Mouse (Mus musculus) liver, embryonic 14.5 days (tissue): ENCODE data around the gene Nrxn2. TPM values are rescaled to one million over a fixed set of nuclear protein-coding genes. Genes with fewer than 3 reads are reported as not detected.

ENCODE experiments used
- ATAC-seq: fragments of 200-750 bp; cut with Nextera tagmentation; 2 replicates; pipeline ENCODE4 v1.8.0; 2017; ENCODE audit warnings: moderate number of reproducible peaks, mild to moderate bottlenecking, moderate library complexity; ENCODE audit not compliant: insufficient read depth
- DNase-seq, 3 experiments: peaks; one replicate each; pipeline ENCODE4 v3.0.0-alpha.2; 2012 to 2013; ENCODE audit warnings: low read depth in 3 of 3, low spot score in 3 of 3
- H3K27ac ChIP-seq: fragments of 300-500 bp; sonication (generic); 2 replicates; pipeline ENCODE4 v1.5.1; 2014; ENCODE audit warnings: moderate library complexity, mild to moderate bottlenecking, control low read depth, inconsistent platforms
- H3K27me3 ChIP-seq: fragments of 300-500 bp; sonication (generic); 2 replicates; pipeline ENCODE4 v1.6.1; 2014; ENCODE audit warnings: mild to moderate bottlenecking, low read length, moderate library complexity; ENCODE audit not compliant: control insufficient read depth, insufficient read depth
- H3K36me3 ChIP-seq: fragments of 300-500 bp; sonication (generic); replicated peaks from 2 replicates; pipeline ENCODE4 v1.6.1; 2014; ENCODE audit warnings: low read depth; ENCODE audit not compliant: control insufficient read depth, insufficient read depth
- H3K4me1 ChIP-seq, 2 experiments: fragments of 200-500 bp in 1 of 2; fragments of 300-500 bp in 1 of 2; sonication (generic) in 1 of 2; replicated peaks; 2 replicates each; pipeline ENCODE4 v1.6.1; 2012 to 2014; ENCODE audit warnings: antibody characterized with exemption in 1 of 2, inconsistent platforms in 1 of 2, low read length in 1 of 2; ENCODE audit not compliant: control insufficient read depth in 2 of 2, insufficient read depth in 2 of 2
- H3K4me2 ChIP-seq: fragments of 300-500 bp; sonication (generic); 2 replicates; pipeline ENCODE4 v1.6.1; 2014; ENCODE audit warnings: low read depth, mild to moderate bottlenecking, control low read depth, moderate library complexity
- H3K4me3 ChIP-seq, 2 experiments: fragments of 200-500 bp in 1 of 2; fragments of 300-500 bp in 1 of 2; sonication (generic) in 1 of 2; 2 replicates each; pipeline ENCODE4 v1.5.1; 2012 to 2014; ENCODE audit warnings: low read depth in 2 of 2, low read length in 2 of 2, mild to moderate bottlenecking in 2 of 2, control low read depth in 1 of 2, inconsistent platforms in 1 of 2, moderate library complexity in 1 of 2; ENCODE audit not compliant: insufficient read depth in 1 of 2
- H3K9ac ChIP-seq: fragments of 300-500 bp; sonication (generic); replicated peaks from 2 replicates; pipeline ENCODE4 v1.6.1; 2014; ENCODE audit warnings: mild to moderate bottlenecking, control low read depth, moderate library complexity
- H3K9me3 ChIP-seq: fragments of 300-500 bp; sonication (generic); 2 replicates; pipeline ENCODE4 v1.6.1; 2016; ENCODE audit warnings: low read length, mixed read lengths; ENCODE audit not compliant: control insufficient read depth
- CTCF ChIP-seq: IDR thresholded peaks from 2 replicates; pipeline ENCODE4 v1.5.1; 2016; ENCODE audit warnings: antibody characterized with exemption, low read depth, control low read depth
- EP300 ChIP-seq: IDR thresholded peaks from 2 replicates; pipeline ENCODE4 v1.6.1; 2016; ENCODE audit warnings: antibody characterized with exemption, low read depth
- WGBS: fragments of 180-500 bp; shearing (Covaris S2); extraction: QIAGEN DNeasy Blood & Tissue Kit; methylation state at CpG from one replicate; pipeline ENCODE4 v1.1.7; 2014; ENCODE audit not compliant: insufficient replicate concordance; 5-methylcytosine and 5-hydroxymethylcytosine counted together
- polyA plus RNA-seq, 2 experiments: library from polyadenylated mRNA; depleted of rRNA in 1 of 2; stranded (reverse) in 1 of 2; unstranded in 1 of 2; fragments of >200 nt; fragmentation: Nextera tagmentation in 1 of 2; extraction: Ambion mirVana in 1 of 2; gene quantifications; 2 replicates each; pipeline versions ENCODE4 v1.2.1 to v1.2.3; 2012 to 2014

Gene Nrxn2
- polyA plus RNA-seq, 2 experiments, result 0.27 to 0.46 TPM

- no peak for TF ChIP-seq CTCF
- TF ChIP-seq EP300, result no peak
- Histone ChIP-seq H3K9ac (no peak overlapping the region), H3K27me3 (peaks cover 37% of the 10 kb centered on the region), H3K4me1 (no peaks in the 10 kb centered on the region), H3K4me2 (no peak overlapping the region), H3K27ac (no peak overlapping the region), H3K4me3 (no peak overlapping the region), H3K36me3 (no peaks in the 10 kb centered on the region), H3K9me3 (no peaks in the 10 kb centered on the region)
- DNase-seq (no peak), ATAC-seq (no peak)
- WGBS, result 71% methylated on average over 12 of the region's 12 CpGs
These were observed 86.1 kb downstream of the Nrxn2 start for GRCm38 (mm10) chr19:6504656-6505045.

GRCm38 (mm10) chr19:6507393-6507792 lies 88.9 kb downstream of the Nrxn2 start:
- no peak overlapping the region for H3K9ac ChIP-seq
- no peak overlapping the region for H3K4me2 ChIP-seq
- 35% methylated on average over 10 of the region's 10 CpGs for WGBS
- no peak overlapping the region for H3K27ac ChIP-seq
- ATAC-seq (no peak), DNase-seq (no peak)
- no peak for TF ChIP-seq CTCF
- peaks cover 11% of the 10 kb centered on the region for H3K27me3 ChIP-seq
- no peak overlapping the region for H3K4me3 ChIP-seq
- no peaks in the 10 kb centered on the region for H3K4me1 ChIP-seq
- H3K9me3 ChIP-seq, result no peaks in the 10 kb centered on the region
- no peaks in the 10 kb centered on the region for H3K36me3 ChIP-seq

DNA sequence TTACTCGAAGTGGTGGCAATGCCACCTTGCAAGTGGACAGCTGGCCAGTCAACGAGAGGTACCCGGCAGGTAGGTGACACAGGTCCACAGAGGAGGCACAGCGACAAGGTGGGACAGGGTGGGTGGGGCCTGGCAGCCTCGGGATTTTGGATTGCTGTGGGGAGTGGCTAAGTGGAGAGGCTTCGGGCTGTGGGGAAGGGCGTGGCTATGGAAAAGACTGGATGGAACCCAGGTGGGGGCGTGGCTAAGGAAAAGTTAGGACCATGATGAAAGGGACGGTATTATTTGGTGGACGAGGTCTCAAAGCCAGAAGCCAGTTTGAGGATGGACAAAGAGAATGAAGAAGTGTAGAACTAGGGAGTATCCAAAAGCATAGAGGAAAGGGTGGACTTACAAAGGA lies 91.3 kb downstream of the Nrxn2 start:
- DNase-seq (no peak), ATAC-seq (no peak)
- H3K27me3 ChIP-seq, result peaks cover 9% of the 10 kb centered on the region
- no peak overlapping the region for H3K4me2 ChIP-seq
- no peak overlapping the region for H3K27ac ChIP-seq
- WGBS, result 52% methylated on average over 10 of the region's 10 CpGs
- TF ChIP-seq CTCF, result no peak
- TF ChIP-seq EP300, result no peak
- H3K9ac ChIP-seq, result no peak overlapping the region
- H3K9me3 ChIP-seq, result no peaks in the 10 kb centered on the region
- no peaks in the 10 kb centered on the region for H3K4me1 ChIP-seq
- no peaks in the 10 kb centered on the region for H3K36me3 ChIP-seq
- H3K4me3 ChIP-seq, result no peak overlapping the region

DNA sequence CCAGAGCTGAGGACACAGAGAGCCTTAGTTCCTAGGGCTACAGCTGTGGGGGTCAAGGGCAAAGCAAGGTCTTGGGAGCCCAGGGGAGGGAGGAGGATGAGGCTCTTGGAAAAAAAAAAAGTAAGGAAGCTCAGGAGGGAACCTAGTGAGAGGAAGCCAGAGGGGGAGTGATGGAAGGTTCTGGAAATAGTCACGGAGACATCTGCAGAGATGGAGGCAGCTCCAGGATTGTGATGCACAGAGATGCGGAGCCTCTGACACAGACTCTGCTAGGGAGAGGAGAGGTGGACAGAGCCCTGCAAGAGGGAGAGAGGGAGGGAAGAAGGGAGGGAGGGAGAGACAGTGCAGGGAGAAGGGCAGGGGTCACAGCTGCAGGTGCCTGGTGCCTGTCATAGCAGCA lies 92.0 kb downstream of the Nrxn2 start:
- peaks cover 9% of the 10 kb centered on the region for H3K27me3 ChIP-seq
- no peaks in the 10 kb centered on the region for H3K36me3 ChIP-seq
- H3K27ac ChIP-seq, result no peak overlapping the region
- no peak for TF ChIP-seq EP300
- no peak for TF ChIP-seq CTCF
- H3K9ac ChIP-seq, result no peak overlapping the region
- DNase-seq (no peak), ATAC-seq (no peak)
- no peak overlapping the region for H3K4me3 ChIP-seq
- 55% methylated on average over 2 of the region's 2 CpGs for WGBS
- no peaks in the 10 kb centered on the region for H3K4me1 ChIP-seq
- H3K9me3 ChIP-seq, result no peaks in the 10 kb centered on the region
- no peak overlapping the region for H3K4me2 ChIP-seq

DNA sequence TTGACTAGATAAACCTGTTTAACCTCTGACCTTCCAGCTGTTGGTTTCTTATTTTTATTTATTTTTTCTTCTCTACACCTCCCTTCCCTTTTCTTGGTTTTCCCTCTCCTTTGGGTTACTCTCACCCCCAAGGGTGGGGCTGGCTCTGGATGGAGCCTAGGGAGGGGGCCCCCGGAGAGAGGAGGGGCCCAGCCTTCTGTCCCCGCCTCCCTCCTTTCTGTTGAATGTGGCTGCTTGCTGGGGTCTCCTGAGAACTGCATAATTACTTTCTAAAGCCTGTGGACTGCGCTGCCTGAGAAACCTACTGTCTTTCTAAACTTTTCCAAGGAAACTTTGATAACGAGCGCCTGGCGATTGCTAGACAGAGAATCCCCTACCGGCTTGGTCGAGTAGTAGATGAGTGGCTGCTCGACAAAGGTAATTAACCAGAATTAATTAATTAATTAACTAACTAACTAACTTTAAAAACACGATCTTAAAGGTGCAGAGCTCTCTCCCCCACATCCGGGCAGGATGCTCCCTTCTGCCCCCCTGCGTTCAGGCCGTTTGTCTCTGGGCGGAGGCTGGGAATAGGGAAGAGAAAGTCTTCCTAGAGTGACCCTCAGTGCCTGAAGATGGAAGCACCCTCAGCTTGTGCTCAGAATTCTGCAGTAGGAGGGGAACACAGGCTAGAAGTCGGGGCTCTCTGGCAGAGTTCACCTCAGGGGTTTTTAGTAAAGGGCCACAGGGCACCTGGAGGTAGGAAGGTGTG lies 95.0 kb downstream of the Nrxn2 start:
- Histone ChIP-seq H3K27ac (no peak overlapping the region), H3K4me1 (no peaks in the 10 kb centered on the region), H3K9ac (no peak overlapping the region), H3K4me3 (no peak overlapping the region), H3K27me3 (peaks cover 9% of the 10 kb centered on the region; the same call in 1 of the 2 replicates), H3K36me3 (no peaks in the 10 kb centered on the region), H3K9me3 (no peaks in the 10 kb centered on the region), H3K4me2 (no peak overlapping the region)
- TF ChIP-seq EP300, result no peak
- TF ChIP-seq CTCF, result no peak
- WGBS, result 15% methylated on average over 15 of the region's 15 CpGs
- ATAC-seq, result no peak
- no peak for DNase-seq
